Mouse (Mus musculus): ENCODE measurements around the gene Fzd4. TPM values are rescaled to one million over a fixed set of nuclear protein-coding genes. Genes with fewer than 3 reads are reported as not detected.

The Fzd4 gene
- total RNA-seq, 1 experiment, result 2.2 TPM

- Histone ChIP-seq H3K4me3 (ENCODE audit: insufficient read depth in 1 of 2, low read depth in 1 of 2, low read length in 2 of 2, poor library complexity in 1 of 2, severe bottlenecking in 1 of 2) (no peak overlapping the region), H3K36me3 (ENCODE audit: control insufficient read depth, insufficient read depth, low read length, poor library complexity, severe bottlenecking) (no peaks in the 10 kb centered on the region), H3K4me1 (ENCODE audit: control insufficient read depth in 2 of 2, insufficient read depth in 2 of 2, low read length in 2 of 2, poor library complexity in 1 of 2) (0 out of 4 replicates have a peak, but pooled peaks cover 0 to 3% of the 10 kb centered on the region in 2 experiments), H3K9me3 (ENCODE audit: control insufficient read depth, insufficient read depth, low read depth, low read length) (no peaks in the 10 kb centered on the region), H3K9ac (ENCODE audit: insufficient read depth, low read depth, low read length, poor library complexity, severe bottlenecking) (no peak overlapping the region), H3K27ac (ENCODE audit: insufficient read depth, low read depth, low read length, poor library complexity, severe bottlenecking) (no peak overlapping the region)
- no peak for DNase-seq (ENCODE audit: low read depth, low spot score)
- in situ Hi-C loops (cut with MboI; ENCODE audit: low sequenced_read_pairs in 2 of 2, unreplicated experiment in 2 of 2), result loop anchor here (10.0 to 25.0 kb wide), 2 partner anchors 236 to 239 kb away; no protein-coding TSS in a partner anchor
- no peak for TF ChIP-seq ZC3H11A (IDR thresholded peaks at IDR 0.05; ENCODE audit: borderline replicate concordance, low read depth, low read length)
- peak; percentile 62; the same call in 1 of the 2 replicates for TF ChIP-seq ZNF384 (IDR thresholded peaks at IDR 0.05; ENCODE audit: low read depth, low read length)
These were observed 2.9 kb upstream of the Fzd4 start for GRCm38 (mm10) chr7:89401136-89401858.

- no peak for DNase-seq (ENCODE audit: low read depth, low spot score)
- H3K9ac ChIP-seq (ENCODE audit: insufficient read depth, low read depth, low read length, poor library complexity, severe bottlenecking), result no peak overlapping the region
- H3K36me3 ChIP-seq (ENCODE audit: control insufficient read depth, insufficient read depth, low read length, poor library complexity, severe bottlenecking), result no peaks in the 10 kb centered on the region
- H3K4me1 ChIP-seq (ENCODE audit: control insufficient read depth in 2 of 2, insufficient read depth in 2 of 2, low read length in 2 of 2, poor library complexity in 1 of 2), result 0 out of 4 replicates have a peak, but pooled peaks cover 0 to 3% of the 10 kb centered on the region in 2 experiments
- H3K9me3 ChIP-seq (ENCODE audit: control insufficient read depth, insufficient read depth, low read depth, low read length), result no peaks in the 10 kb centered on the region
- TF ChIP-seq ZNF384 (IDR thresholded peaks at IDR 0.05; ENCODE audit: low read depth, low read length) (no peak), CHD2 (IDR thresholded peaks at IDR 0.05; ENCODE audit: low read depth, low read length) (no peak), ZC3H11A (IDR thresholded peaks at IDR 0.05; ENCODE audit: borderline replicate concordance, low read depth, low read length) (no peak), MAFK (IDR thresholded peaks at IDR 0.05; ENCODE audit: insufficient read depth, low read depth, low read length) (no peak), HCFC1 (IDR thresholded peaks at IDR 0.05; ENCODE audit: borderline replicate concordance, insufficient read depth, low read length) (no peak)
- no peak overlapping the region for H3K27ac ChIP-seq (ENCODE audit: insufficient read depth, low read depth, low read length, poor library complexity, severe bottlenecking)
- no peak overlapping the region for H3K4me3 ChIP-seq (ENCODE audit: insufficient read depth in 1 of 2, low read depth in 1 of 2, low read length in 2 of 2, poor library complexity in 1 of 2, severe bottlenecking in 1 of 2)
- in situ Hi-C loops (cut with MboI; ENCODE audit: low sequenced_read_pairs in 2 of 2, unreplicated experiment in 2 of 2), result loop anchor here (10.0 to 25.0 kb wide), 2 partner anchors 237 to 240 kb away; no protein-coding TSS in a partner anchor
These were observed 2.2 kb upstream of the Fzd4 start for GRCm38 (mm10) chr7:89401936-89402335.

DNA sequence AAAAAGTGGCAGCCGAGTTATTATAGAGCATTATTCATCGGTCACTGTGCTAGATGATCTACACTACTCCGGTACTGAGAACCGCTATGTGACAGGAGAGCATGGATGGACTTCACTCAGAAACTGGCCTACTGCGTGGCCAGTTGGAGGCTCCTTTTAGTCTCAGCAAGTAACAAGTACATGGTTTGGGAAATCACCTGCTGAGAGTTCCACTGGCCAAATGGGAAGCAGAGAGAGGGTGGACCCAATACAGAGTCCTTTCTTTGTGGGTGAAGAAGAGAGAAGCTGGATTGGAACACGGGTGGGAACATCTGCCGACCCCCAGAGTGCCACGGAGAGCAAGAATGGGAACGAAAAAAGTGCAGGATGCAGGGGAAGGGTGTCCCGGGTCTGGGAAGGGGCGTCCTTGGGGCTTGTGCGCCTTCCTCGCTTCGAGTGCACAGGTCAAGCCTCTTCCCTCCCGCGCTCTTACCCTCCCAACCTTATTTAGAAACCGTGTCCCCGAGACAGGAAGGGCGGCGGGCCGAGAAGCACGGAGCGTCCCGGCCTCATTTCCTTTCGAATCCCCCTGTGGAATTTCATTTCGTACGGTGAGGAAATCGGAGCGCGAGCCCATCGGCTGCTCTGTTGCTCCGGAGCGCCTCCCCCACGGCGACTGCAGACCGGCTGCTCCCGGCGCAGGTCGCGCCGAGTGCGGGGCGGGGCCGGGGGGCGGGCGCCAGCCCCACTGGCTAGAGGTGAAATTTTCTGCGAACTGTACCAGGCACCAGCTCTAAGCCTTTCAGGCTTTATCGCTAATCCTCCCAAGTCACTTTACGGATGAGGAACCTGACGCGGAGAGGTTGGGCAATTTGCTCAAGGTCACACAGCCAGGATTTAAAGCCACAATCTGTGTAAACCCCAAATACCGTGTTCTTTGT, 842 bp upstream of the Fzd4 start:
- DNase-seq (ENCODE audit: low read depth, low spot score), result peak; percentile 53
- no peaks in the 10 kb centered on the region for H3K9me3 ChIP-seq (ENCODE audit: control insufficient read depth, insufficient read depth, low read depth, low read length)
- 0 out of 4 replicates have a peak, but pooled peaks cover 0 to 3% of the 10 kb centered on the region in 2 experiments for H3K4me1 ChIP-seq (ENCODE audit: control insufficient read depth in 2 of 2, insufficient read depth in 2 of 2, low read length in 2 of 2, poor library complexity in 1 of 2)
- no peak overlapping the region for H3K27ac ChIP-seq (ENCODE audit: insufficient read depth, low read depth, low read length, poor library complexity, severe bottlenecking)
- peak overlapping the region; percentile 45; the same call in 1 of the 2 replicates for H3K9ac ChIP-seq (ENCODE audit: insufficient read depth, low read depth, low read length, poor library complexity, severe bottlenecking)
- no peaks in the 10 kb centered on the region for H3K36me3 ChIP-seq (ENCODE audit: control insufficient read depth, insufficient read depth, low read length, poor library complexity, severe bottlenecking)
- TF ChIP-seq HCFC1 (IDR thresholded peaks at IDR 0.05; ENCODE audit: borderline replicate concordance, insufficient read depth, low read length) (no peak), ZNF384 (IDR thresholded peaks at IDR 0.05; ENCODE audit: low read depth, low read length) (no peak), CHD2 (IDR thresholded peaks at IDR 0.05; ENCODE audit: low read depth, low read length) (no peak), MAFK (IDR thresholded peaks at IDR 0.05; ENCODE audit: insufficient read depth, low read depth, low read length) (no peak), ZC3H11A (IDR thresholded peaks at IDR 0.05; ENCODE audit: borderline replicate concordance, low read depth, low read length) (no peak)
- peak overlapping the region; percentile 70 to 96 for H3K4me3 ChIP-seq (ENCODE audit: insufficient read depth in 1 of 2, low read depth in 1 of 2, low read length in 2 of 2, poor library complexity in 1 of 2, severe bottlenecking in 1 of 2)
- in situ Hi-C loops (cut with MboI; ENCODE audit: low sequenced_read_pairs in 2 of 2, unreplicated experiment in 2 of 2), result loop anchor here (10.0 to 25.0 kb wide), 2 partner anchors 239 to 241 kb away; no protein-coding TSS in a partner anchor

- TF ChIP-seq ZNF384 (IDR thresholded peaks at IDR 0.05; ENCODE audit: low read depth, low read length) (no peak), CHD2 (IDR thresholded peaks at IDR 0.05; ENCODE audit: low read depth, low read length) (no peak), HCFC1 (IDR thresholded peaks at IDR 0.05; ENCODE audit: borderline replicate concordance, insufficient read depth, low read length) (no peak), MAFK (IDR thresholded peaks at IDR 0.05; ENCODE audit: insufficient read depth, low read depth, low read length) (no peak), ZC3H11A (IDR thresholded peaks at IDR 0.05; ENCODE audit: borderline replicate concordance, low read depth, low read length) (no peak)
- DNase-seq (ENCODE audit: low read depth, low spot score), result peak; percentile 12
- Histone ChIP-seq H3K4me1 (ENCODE audit: control insufficient read depth in 2 of 2, insufficient read depth in 2 of 2, low read length in 2 of 2, poor library complexity in 1 of 2) (0 out of 4 replicates have a peak, but pooled peaks cover 0 to 3% of the 10 kb centered on the region in 2 experiments), H3K9ac (ENCODE audit: insufficient read depth, low read depth, low read length, poor library complexity, severe bottlenecking) (peak overlapping the region; percentile 59), H3K9me3 (ENCODE audit: control insufficient read depth, insufficient read depth, low read depth, low read length) (no peaks in the 10 kb centered on the region), H3K4me3 (ENCODE audit: insufficient read depth in 1 of 2, low read depth in 1 of 2, low read length in 2 of 2, poor library complexity in 1 of 2, severe bottlenecking in 1 of 2) (peak overlapping the region; percentile 65 to 96), H3K36me3 (ENCODE audit: control insufficient read depth, insufficient read depth, low read length, poor library complexity, severe bottlenecking) (no peaks in the 10 kb centered on the region), H3K27ac (ENCODE audit: insufficient read depth, low read depth, low read length, poor library complexity, severe bottlenecking) (no peak overlapping the region)
- in situ Hi-C loops (cut with MboI; ENCODE audit: low sequenced_read_pairs in 2 of 2, unreplicated experiment in 2 of 2), result loop anchor here (10.0 to 25.0 kb wide), 2 partner anchors 240 to 243 kb away; no protein-coding TSS in a partner anchor
These were observed 732 bp downstream of the Fzd4 start for GRCm38 (mm10) chr7:89404734-89405440.
